Mouse (Mus musculus) CH12.LX (cell line): ENCODE results near the gene Lpin2.

ENCODE experiments used
- CTCF ChIP-seq, 2 experiments: IDR thresholded peaks in 1 of 2; conservative IDR thresholded peaks in 1 of 2; 2 replicates each; pipeline ENCODE4 v1.5.1; 2011 to 2012; ENCODE audit warnings: low read depth in 2 of 2, low read length in 2 of 2, improper control_type of control experiment in 1 of 2, inconsistent platforms in 1 of 2, mild to moderate bottlenecking in 1 of 2, moderate library complexity in 1 of 2
- EP300 ChIP-seq: IDR thresholded peaks from 2 replicates; pipeline ENCODE4 v1.6.1; 2011; ENCODE audit warnings: low read length, improper control_type of control experiment
- ETS1 ChIP-seq: conservative IDR thresholded peaks from 2 replicates; pipeline ENCODE4 v1.6.1; 2012; ENCODE audit warnings: low read depth, mild to moderate bottlenecking, inconsistent platforms, low read length, improper control_type of control experiment, moderate library complexity
- JUN ChIP-seq: IDR thresholded peaks from 2 replicates; pipeline ENCODE4 v1.6.1; 2011; ENCODE audit warnings: low read depth, mild to moderate bottlenecking, low read length, improper control_type of control experiment, moderate library complexity; ENCODE audit not compliant: insufficient read depth
- KAT2A ChIP-seq: IDR thresholded peaks from 2 replicates; pipeline ENCODE4 v1.6.1; 2012; ENCODE audit warnings: low read length, improper control_type of control experiment, inconsistent platforms; ENCODE audit not compliant: insufficient replicate concordance
- MAX ChIP-seq: IDR thresholded peaks from 2 replicates; pipeline ENCODE4 v1.6.1; 2011; ENCODE audit warnings: low read length, improper control_type of control experiment
- MEF2A ChIP-seq: IDR thresholded peaks from 2 replicates; pipeline ENCODE4 v1.6.1; 2014; ENCODE audit warnings: low read depth, mild to moderate bottlenecking, inconsistent platforms, low read length, improper control_type of control experiment, borderline replicate concordance
- MXI1 ChIP-seq: IDR thresholded peaks from 2 replicates; pipeline ENCODE4 v1.6.1; 2011; ENCODE audit warnings: mild to moderate bottlenecking, low read depth, low read length, improper control_type of control experiment
- NRF1 ChIP-seq: IDR thresholded peaks from 2 replicates; pipeline ENCODE4 v1.6.1; 2014; ENCODE audit warnings: low read depth, mild to moderate bottlenecking, inconsistent platforms, low read length, improper control_type of control experiment, moderate library complexity
- POLR2A ChIP-seq: IDR thresholded peaks from 2 replicates; pipeline ENCODE4 v1.6.1; 2011; ENCODE audit warnings: low read depth, mild to moderate bottlenecking, improper control_type of control experiment, low read length
- TCF12 ChIP-seq: IDR thresholded peaks from 2 replicates; pipeline ENCODE4 v1.6.1; 2014; ENCODE audit warnings: low read depth, mild to moderate bottlenecking, inconsistent platforms, low read length, improper control_type of control experiment
- USF1 ChIP-seq: IDR thresholded peaks from 2 replicates; pipeline ENCODE4 v1.6.1; 2014; ENCODE audit warnings: low read depth, mild to moderate bottlenecking, inconsistent platforms, low read length, improper control_type of control experiment
- USF2 ChIP-seq: conservative IDR thresholded peaks from 2 replicates; pipeline ENCODE4 v1.6.1; 2011; ENCODE audit warnings: low read depth, low read length, improper control_type of control experiment

GRCm38 (mm10) chr17:71178530-71179181 is 3.7 kb upstream of the Lpin2 start:
- no peak for TF ChIP-seq NRF1
- no peak for TF ChIP-seq USF1
- TF ChIP-seq USF2: no peak
- no peak for TF ChIP-seq ETS1
- TF ChIP-seq TCF12: no peak
- TF ChIP-seq CTCF (conservative IDR thresholded peaks at IDR 0.05 in 1 of 2, IDR thresholded peaks at IDR 0.05 in 1 of 2; ENCODE audit: low read depth in 2 of 2, low read length in 2 of 2): no peak
- no peak for TF ChIP-seq KAT2A
- TF ChIP-seq MEF2A: no peak
- TF ChIP-seq JUN: no peak
- TF ChIP-seq EP300: no peak
- no peak for TF ChIP-seq MXI1
- TF ChIP-seq POLR2A: no peak
- no peak for TF ChIP-seq MAX
